ENCODE assay signal across 32 mouse cellular contexts in the genomic region with DNA sequence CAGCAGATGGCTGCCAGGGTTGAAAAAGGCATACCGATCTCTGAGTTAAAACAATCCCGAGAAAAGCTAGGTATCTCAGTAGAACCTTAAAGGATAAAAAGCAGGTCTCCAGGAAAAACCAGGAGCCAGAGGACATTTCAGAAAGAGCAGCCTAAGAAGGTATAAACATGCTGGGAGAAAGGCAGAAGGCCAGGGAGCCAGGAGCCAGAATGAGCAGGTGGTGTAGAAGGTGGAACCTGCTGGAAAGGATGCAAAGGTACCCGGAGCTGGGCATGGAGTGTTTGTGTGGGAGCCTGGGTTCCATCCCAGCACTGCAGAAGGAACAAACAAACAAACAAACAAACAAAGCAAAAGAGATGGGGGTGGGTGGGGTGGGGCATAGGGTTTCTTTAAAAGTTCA. TPM values are rescaled to one million over a fixed set of nuclear protein-coding genes. Genes with fewer than 3 reads are reported as not detected.
"Had no signal": no experiment of that assay in that cellular context is flagged by ENCODE, and none has a peak within 500 bp of the region (broad histone marks: within the 10 kb centered on the region; RNA-seq: fewer than 3 reads in every experiment).

No protein-coding gene starts in this region.

- ATAC-seq: liver, embryonic 12.5 days; liver, postnatal 0 days; lung, postnatal 0 days; midbrain, embryonic 13.5 days; midbrain, embryonic 15.5 days; midbrain, embryonic 16.5 days had no signal

- H3K4me3 ChIP-seq: limb, embryonic 10.5 days; limb, embryonic 12.5 days; limb, embryonic 13.5 days; limb, embryonic 15.5 days; liver, embryonic 12.5 days; liver, embryonic 13.5 days; liver, embryonic 15.5 days; lung, embryonic 15.5 days; megakaryocyte, embryonic 14.5 days; midbrain, embryonic 10.5 days; midbrain, embryonic 12.5 days; midbrain, embryonic 13.5 days; midbrain, embryonic 15.5 days; myocyte; neural tube, embryonic 12.5 days had no signal

- DNase-seq: left cerebral cortex, postnatal 4 days; liver; liver, embryonic 13.5 days; liver, postnatal 0 days; lung, adult 18-20 months; lung, adult 2 months; lung, embryonic 14.5 days; lung, postnatal 10 days; lung, postnatal 14 days; lung, postnatal 36 days; lung, postnatal 4 days had no signal

- H3K4me2 ChIP-seq: limb, embryonic 12.5 days; limb, embryonic 13.5 days; limb, embryonic 15.5 days; liver, embryonic 11.5 days; liver, embryonic 12.5 days; liver, embryonic 13.5 days; liver, embryonic 15.5 days; lung, embryonic 14.5 days; lung, embryonic 15.5 days; midbrain, embryonic 12.5 days; midbrain, embryonic 13.5 days; midbrain, embryonic 15.5 days; neural tube, embryonic 12.5 days had no signal

- H3K36me3 ChIP-seq: limb, embryonic 10.5 days; limb, embryonic 12.5 days; limb, embryonic 13.5 days; limb, embryonic 15.5 days; liver, embryonic 12.5 days; liver, embryonic 13.5 days; liver, embryonic 15.5 days; lung, embryonic 15.5 days; midbrain, embryonic 10.5 days; midbrain, embryonic 12.5 days; midbrain, embryonic 13.5 days; midbrain, embryonic 15.5 days; neural tube, embryonic 12.5 days had no signal

- H3K9me3 ChIP-seq: limb, embryonic 10.5 days; limb, embryonic 15.5 days; liver, embryonic 15.5 days; lung, embryonic 15.5 days; midbrain, embryonic 12.5 days; midbrain, embryonic 13.5 days; midbrain, embryonic 15.5 days had no signal

- H3K9ac ChIP-seq: limb, embryonic 12.5 days; limb, embryonic 15.5 days; liver, embryonic 12.5 days; liver, embryonic 13.5 days; liver, embryonic 14.5 days; liver, embryonic 15.5 days; liver, postnatal 0 days; lung, embryonic 14.5 days; lung, embryonic 15.5 days; midbrain, embryonic 12.5 days; midbrain, embryonic 13.5 days; midbrain, embryonic 15.5 days; neural tube, embryonic 12.5 days had no signal

- H3K27ac ChIP-seq: limb, embryonic 10.5 days; limb, embryonic 12.5 days; limb, embryonic 13.5 days; limb, embryonic 15.5 days; liver, embryonic 12.5 days; liver, embryonic 13.5 days; liver, embryonic 14.5 days; liver, embryonic 15.5 days; lung, embryonic 15.5 days; macrophage; midbrain, embryonic 10.5 days; midbrain, embryonic 12.5 days; midbrain, embryonic 13.5 days; midbrain, embryonic 15.5 days; neural tube, embryonic 12.5 days had no signal

RNA-seq across cellular contexts. Expression of gene Qrich2, which starts 16.7 kb away (rescaled TPM):
- polyA plus RNA-seq: liver, embryonic 11.5 days; liver, embryonic 12.5 days; liver, embryonic 13.5 days; liver, embryonic 15.5 days; liver, embryonic 16.5 days; liver, postnatal 0 days; lung, embryonic 15.5 days; lung, embryonic 16.5 days; macrophage; midbrain, embryonic 12.5 days; midbrain, embryonic 13.5 days; midbrain, embryonic 15.5 days; myocyte; neural tube, embryonic 12.5 days had no signal
